Mouse (Mus musculus): ENCODE data around the gene Mccc1. TPM values are rescaled to one million over a fixed set of nuclear protein-coding genes. Genes with fewer than 3 reads are reported as not detected.

The Mccc1 gene
- polyA plus RNA-seq, 1 experiment from 2014 or later, result 86.7 TPM

- Histone ChIP-seq H3K9ac (ENCODE audit: low read length) (no peak overlapping the region), H3K9me3 (replicated peaks; ENCODE audit: control insufficient read depth, low read length) (no peaks in the 10 kb centered on the region), H3K27me3 (ENCODE audit: control insufficient read depth, insufficient read depth, low read length) (no peaks in the 10 kb centered on the region), H3K36me3 (ENCODE audit: control insufficient read depth, insufficient read depth) (peaks cover 7% of the 10 kb centered on the region), H3K4me1 (ENCODE audit: control insufficient read depth, insufficient read depth, low read length) (no peaks in the 10 kb centered on the region), H3K4me2 (ENCODE audit: low read depth, low read length) (no peak overlapping the region), H3K27ac (ENCODE audit: low read length) (no peak overlapping the region), H3K4me3 (ENCODE audit: low read length) (no peak overlapping the region)
- ATAC-seq (replicated peaks; ENCODE audit: extremely low read depth, insufficient read depth, low FRiP score), result no peak
- 86% methylated on average over 11 of the region's 11 CpGs for WGBS
Observed at GRCm38 (mm10) chr3:35954901-35955575, 45.4 kb downstream of the Mccc1 start.

GRCm38 (mm10) chr3:35953816-35954215 lies 46.7 kb downstream of the Mccc1 start:
- WGBS, result 76% methylated on average over 6 of the region's 6 CpGs
- no peaks in the 10 kb centered on the region for H3K9me3 ChIP-seq (replicated peaks; ENCODE audit: control insufficient read depth, low read length)
- no peak overlapping the region for H3K4me2 ChIP-seq (ENCODE audit: low read depth, low read length)
- H3K9ac ChIP-seq (ENCODE audit: low read length), result no peak overlapping the region
- peaks cover 4% of the 10 kb centered on the region; the same call in 1 of the 2 replicates for H3K36me3 ChIP-seq (ENCODE audit: control insufficient read depth, insufficient read depth)
- no peak overlapping the region for H3K4me3 ChIP-seq (ENCODE audit: low read length)
- ATAC-seq (replicated peaks; ENCODE audit: extremely low read depth, insufficient read depth, low FRiP score), result no peak
- no peaks in the 10 kb centered on the region for H3K27me3 ChIP-seq (ENCODE audit: control insufficient read depth, insufficient read depth, low read length)
- no peak overlapping the region for H3K27ac ChIP-seq (ENCODE audit: low read length)
- no peaks in the 10 kb centered on the region for H3K4me1 ChIP-seq (ENCODE audit: control insufficient read depth, insufficient read depth, low read length)

- WGBS, result 43% methylated on average over 1 of the region's 1 CpGs
- Histone ChIP-seq H3K4me3 (ENCODE audit: low read length) (no peak overlapping the region), H3K4me2 (ENCODE audit: low read depth, low read length) (no peak overlapping the region)
Observed at GRCm38 (mm10) chr3:35953184-35953583, 47.3 kb downstream of the Mccc1 start.

GRCm38 (mm10) chr3:35948197-35948596 lies 52.3 kb downstream of the Mccc1 start:
- Histone ChIP-seq H3K4me2 (ENCODE audit: low read depth, low read length) (no peak overlapping the region), H3K27me3 (ENCODE audit: control insufficient read depth, insufficient read depth, low read length) (no peaks in the 10 kb centered on the region), H3K9me3 (replicated peaks; ENCODE audit: control insufficient read depth, low read length) (no peaks in the 10 kb centered on the region), H3K4me3 (ENCODE audit: low read length) (no peak overlapping the region), H3K36me3 (ENCODE audit: control insufficient read depth, insufficient read depth) (no peaks in the 10 kb centered on the region), H3K27ac (ENCODE audit: low read length) (no peak overlapping the region), H3K9ac (ENCODE audit: low read length) (no peak overlapping the region), H3K4me1 (ENCODE audit: control insufficient read depth, insufficient read depth, low read length) (no peaks in the 10 kb centered on the region)
- WGBS, result 89% methylated on average over 7 of the region's 7 CpGs
- ATAC-seq (replicated peaks; ENCODE audit: extremely low read depth, insufficient read depth, low FRiP score), result no peak

More at GRCm38 (mm10) chr3:35953184-35953583, 47.3 kb downstream of the Mccc1 start:
- H3K27me3 ChIP-seq (ENCODE audit: control insufficient read depth, insufficient read depth, low read length), result no peaks in the 10 kb centered on the region
- H3K9ac ChIP-seq (ENCODE audit: low read length), result no peak overlapping the region
- H3K27ac ChIP-seq (ENCODE audit: low read length), result no peak overlapping the region
- H3K4me1 ChIP-seq (ENCODE audit: control insufficient read depth, insufficient read depth, low read length), result no peaks in the 10 kb centered on the region
- no peak for ATAC-seq (replicated peaks; ENCODE audit: extremely low read depth, insufficient read depth, low FRiP score)
- peaks cover 4% of the 10 kb centered on the region; the same call in 1 of the 2 replicates for H3K36me3 ChIP-seq (ENCODE audit: control insufficient read depth, insufficient read depth)
- no peaks in the 10 kb centered on the region for H3K9me3 ChIP-seq (replicated peaks; ENCODE audit: control insufficient read depth, low read length)

GRCm38 (mm10) chr3:35940520-35941135 lies 59.9 kb downstream of the Mccc1 start:
- no peaks in the 10 kb centered on the region for H3K27me3 ChIP-seq (ENCODE audit: control insufficient read depth, insufficient read depth, low read length)

GRCm38 (mm10) chr3:35940047-35940446 lies 60.4 kb downstream of the Mccc1 start:
- H3K4me1 ChIP-seq (ENCODE audit: control insufficient read depth, insufficient read depth, low read length), result 0 out of 2 replicates have a peak, but pooled peaks cover 3% of the 10 kb centered on the region
- ATAC-seq (replicated peaks; ENCODE audit: extremely low read depth, insufficient read depth, low FRiP score), result 0 out of 2 replicates have a peak, but pooled peaks have one; percentile 28
- H3K9me3 ChIP-seq (replicated peaks; ENCODE audit: control insufficient read depth, low read length), result no peaks in the 10 kb centered on the region
- H3K27ac ChIP-seq (ENCODE audit: low read length), result no peak overlapping the region
- no peak overlapping the region for H3K4me3 ChIP-seq (ENCODE audit: low read length)
- peaks cover 2% of the 10 kb centered on the region; the same call in 1 of the 2 replicates for H3K36me3 ChIP-seq (ENCODE audit: control insufficient read depth, insufficient read depth)
- no peak overlapping the region for H3K9ac ChIP-seq (ENCODE audit: low read length)
- WGBS, result 29% methylated on average over 2 of the region's 2 CpGs
- H3K27me3 ChIP-seq (ENCODE audit: control insufficient read depth, insufficient read depth, low read length), result no peaks in the 10 kb centered on the region
- no peak overlapping the region for H3K4me2 ChIP-seq (ENCODE audit: low read depth, low read length)

More at GRCm38 (mm10) chr3:35940520-35941135, 59.9 kb downstream of the Mccc1 start:
- Histone ChIP-seq H3K4me2 (ENCODE audit: low read depth, low read length) (no peak overlapping the region), H3K4me3 (ENCODE audit: low read length) (no peak overlapping the region), H3K9me3 (replicated peaks; ENCODE audit: control insufficient read depth, low read length) (no peaks in the 10 kb centered on the region), H3K27ac (ENCODE audit: low read length) (no peak overlapping the region), H3K36me3 (ENCODE audit: control insufficient read depth, insufficient read depth) (peaks cover 2% of the 10 kb centered on the region; the same call in 1 of the 2 replicates), H3K4me1 (ENCODE audit: control insufficient read depth, insufficient read depth, low read length) (0 out of 2 replicates have a peak, but pooled peaks cover 3% of the 10 kb centered on the region), H3K9ac (ENCODE audit: low read length) (no peak overlapping the region)
- ATAC-seq (replicated peaks; ENCODE audit: extremely low read depth, insufficient read depth, low FRiP score), result no peak
- WGBS, result 82% methylated on average over 4 of the region's 4 CpGs

- no peak within 1 kb of the TSS for H3K9ac ChIP-seq (ENCODE audit: low read length)
- no peak within 1 kb of the TSS for H3K27ac ChIP-seq (ENCODE audit: low read length)
- no peaks in the 10 kb centered on the region for H3K9me3 ChIP-seq (replicated peaks; ENCODE audit: control insufficient read depth, low read length)
- no peak within 1 kb of the TSS for H3K4me3 ChIP-seq (ENCODE audit: low read length)
- H3K27me3 ChIP-seq (ENCODE audit: control insufficient read depth, insufficient read depth, low read length), result no peaks in the 10 kb centered on the region
- H3K4me1 ChIP-seq (ENCODE audit: control insufficient read depth, insufficient read depth, low read length), result peaks cover 12% of the 10 kb centered on the region
- H3K4me2 ChIP-seq (ENCODE audit: low read depth, low read length), result no peak within 1 kb of the TSS
- ATAC-seq (replicated peaks; ENCODE audit: extremely low read depth, insufficient read depth, low FRiP score), result no peak
- 93% methylated on average over 6 of the region's 6 CpGs for WGBS
- H3K36me3 ChIP-seq (ENCODE audit: control insufficient read depth, insufficient read depth), result peaks cover 2% of the 10 kb centered on the region; the same call in 1 of the 2 replicates
Observed at GRCm38 (mm10) chr3:35937345-35937744, 63.1 kb downstream of the Mccc1 start, which contains the start of gene Dcun1d1. Dcun1d1 (minus strand) TSS chr3:35937445.

- peak; percentile 50; the same call in 1 of the 2 replicates for ATAC-seq (replicated peaks; ENCODE audit: extremely low read depth, insufficient read depth, low FRiP score)
Observed at GRCm38 (mm10) chr3:35933405-35933777, 67.1 kb downstream of the Mccc1 start.

More at GRCm38 (mm10) chr3:35933405-35933777, 67.1 kb downstream of the Mccc1 start:
- H3K9me3 ChIP-seq (replicated peaks; ENCODE audit: control insufficient read depth, low read length), result no peaks in the 10 kb centered on the region
- under 1% methylated on average over 14 of the region's 14 CpGs for WGBS
- H3K4me3 ChIP-seq (ENCODE audit: low read length), result peak overlapping the region; percentile 95
- H3K27me3 ChIP-seq (ENCODE audit: control insufficient read depth, insufficient read depth, low read length), result no peaks in the 10 kb centered on the region
- peaks cover 24% of the 10 kb centered on the region for H3K4me1 ChIP-seq (ENCODE audit: control insufficient read depth, insufficient read depth, low read length)
- H3K27ac ChIP-seq (ENCODE audit: low read length), result peak overlapping the region; percentile 96
- H3K4me2 ChIP-seq (ENCODE audit: low read depth, low read length), result peak overlapping the region; percentile 94
- peaks cover 2% of the 10 kb centered on the region; the same call in 1 of the 2 replicates for H3K36me3 ChIP-seq (ENCODE audit: control insufficient read depth, insufficient read depth)
- peak overlapping the region; percentile 98 for H3K9ac ChIP-seq (ENCODE audit: low read length)

Data from heart, embryonic 16.5 days (tissue).